Mouse (Mus musculus) gonadal fat pad, adult 2 months (tissue): Measurements from ENCODE around the gene Tor1aip1. TPM values are rescaled to one million over a fixed set of nuclear protein-coding genes. Genes with fewer than 3 reads are reported as not detected.
A peak's percentile ranks its signal among the peaks of the same experiment; 100 is the strongest.

Experiments
- DNase-seq: peaks from one replicate; pipeline ENCODE4 v3.0.0-alpha.2; 2012; ENCODE audit warnings: low read depth
- polyA plus RNA-seq: library from polyadenylated mRNA; depleted of rRNA; stranded (reverse); fragments of >200 nt; gene quantifications from 2 replicates; pipeline ENCODE4 v1.2.3, GENCODE M21; 2012

Tor1aip1 gene
- polyA plus RNA-seq, 1 experiment: 39.8 TPM

GRCm38 (mm10) chr1:156033921-156034320 lies 2.4 kb downstream of the Tor1aip1 start:
- no peak for DNase-seq

DNA sequence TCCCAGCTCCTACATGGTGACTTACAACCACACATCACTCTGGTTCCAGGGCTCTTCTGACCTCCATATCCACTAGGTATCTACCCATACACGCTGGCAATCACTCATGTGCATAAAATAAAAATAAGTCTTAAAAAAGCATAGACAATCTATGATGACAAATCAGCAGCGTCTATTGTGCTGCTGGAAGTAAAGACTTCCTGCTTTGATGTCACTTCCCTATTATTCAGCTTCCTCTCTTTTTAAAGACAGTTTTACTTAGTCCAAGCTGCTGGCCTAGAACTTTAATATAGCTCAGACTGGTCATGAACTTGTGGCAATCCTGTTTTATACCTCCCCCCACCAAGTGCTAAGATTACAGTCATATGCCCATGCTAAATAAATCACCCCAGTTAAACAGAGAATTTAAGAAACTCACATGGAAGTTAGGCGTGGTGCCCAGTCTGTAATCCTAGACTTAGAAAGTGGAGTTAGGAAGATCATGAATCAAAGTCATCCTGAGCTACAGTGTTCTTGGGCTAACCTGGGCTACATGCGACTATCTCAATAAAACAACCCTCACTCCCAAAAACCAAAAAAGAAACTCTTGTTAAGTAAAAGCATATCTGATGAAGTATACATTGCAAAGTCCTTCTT lies 7.8 kb downstream of the Tor1aip1 start:
- DNase-seq: no peak

DNA sequence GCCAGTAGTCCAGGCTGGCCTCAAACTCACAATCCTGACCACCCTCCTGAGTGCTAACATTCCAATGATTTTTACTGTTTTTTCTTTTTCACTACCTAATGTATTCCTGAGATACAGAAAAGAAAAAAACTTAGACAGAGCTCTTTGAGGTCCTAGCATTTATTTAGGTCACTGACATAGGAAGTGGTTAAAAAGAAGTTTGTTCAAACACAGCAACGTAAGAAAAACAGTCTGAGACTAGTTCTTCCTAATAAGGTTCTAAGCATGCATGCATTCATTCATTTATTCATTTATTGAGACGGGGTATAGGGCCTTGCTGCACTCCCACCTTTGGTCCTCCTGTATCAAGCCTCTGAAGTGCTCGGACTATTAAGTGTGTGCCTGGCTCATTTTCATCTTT lies 8.4 kb downstream of the Tor1aip1 start:
- no peak for DNase-seq

- DNase-seq: no peak
Observed at GRCm38 (mm10) chr1:156024831-156025503, 11.3 kb downstream of the Tor1aip1 start.

DNA sequence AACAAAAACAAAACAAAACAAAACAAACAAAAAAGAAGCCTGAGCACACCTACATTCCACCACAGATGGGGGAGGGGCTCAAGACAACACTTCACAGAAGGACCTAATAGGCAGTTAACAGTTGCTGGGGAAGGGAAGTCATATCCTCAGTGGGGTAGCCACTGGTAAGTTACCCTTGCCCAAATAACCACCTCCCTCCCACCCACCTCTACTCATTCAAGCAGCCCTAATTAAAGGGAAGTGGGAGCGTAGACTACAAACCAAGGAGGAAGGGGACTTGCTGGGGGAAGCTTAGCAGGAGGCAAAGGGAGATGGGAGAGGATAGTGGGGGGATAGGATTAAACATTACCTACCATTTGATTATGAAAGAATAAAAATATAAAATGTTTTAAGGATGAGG lies 15.9 kb downstream of the Tor1aip1 start:
- no peak for DNase-seq

- no peak for DNase-seq
Observed at GRCm38 (mm10) chr1:156019800-156020199, 16.5 kb downstream of the Tor1aip1 start.

DNA sequence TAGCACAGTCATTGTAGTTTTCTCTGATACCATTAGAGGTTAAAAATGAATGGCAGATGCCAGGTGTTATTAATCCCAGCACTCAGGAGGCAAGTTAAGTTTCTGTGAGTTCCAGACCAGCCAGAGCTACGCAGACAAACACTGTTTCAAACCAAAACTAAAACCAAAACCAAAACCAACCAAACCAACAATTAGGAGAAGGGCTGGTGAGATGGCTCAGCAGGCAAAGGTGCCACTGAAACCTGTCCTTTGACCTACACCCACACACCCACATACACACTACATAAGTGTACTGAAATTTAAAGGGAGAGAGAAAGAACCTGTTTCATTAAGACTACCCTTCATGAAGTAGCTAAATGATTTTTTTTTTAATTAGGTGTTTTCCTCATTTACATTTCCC lies 27.3 kb downstream of the Tor1aip1 start:
- DNase-seq: no peak

- DNase-seq: no peak
Observed at GRCm38 (mm10) chr1:156005906-156006305, 30.4 kb downstream of the Tor1aip1 start.

DNA sequence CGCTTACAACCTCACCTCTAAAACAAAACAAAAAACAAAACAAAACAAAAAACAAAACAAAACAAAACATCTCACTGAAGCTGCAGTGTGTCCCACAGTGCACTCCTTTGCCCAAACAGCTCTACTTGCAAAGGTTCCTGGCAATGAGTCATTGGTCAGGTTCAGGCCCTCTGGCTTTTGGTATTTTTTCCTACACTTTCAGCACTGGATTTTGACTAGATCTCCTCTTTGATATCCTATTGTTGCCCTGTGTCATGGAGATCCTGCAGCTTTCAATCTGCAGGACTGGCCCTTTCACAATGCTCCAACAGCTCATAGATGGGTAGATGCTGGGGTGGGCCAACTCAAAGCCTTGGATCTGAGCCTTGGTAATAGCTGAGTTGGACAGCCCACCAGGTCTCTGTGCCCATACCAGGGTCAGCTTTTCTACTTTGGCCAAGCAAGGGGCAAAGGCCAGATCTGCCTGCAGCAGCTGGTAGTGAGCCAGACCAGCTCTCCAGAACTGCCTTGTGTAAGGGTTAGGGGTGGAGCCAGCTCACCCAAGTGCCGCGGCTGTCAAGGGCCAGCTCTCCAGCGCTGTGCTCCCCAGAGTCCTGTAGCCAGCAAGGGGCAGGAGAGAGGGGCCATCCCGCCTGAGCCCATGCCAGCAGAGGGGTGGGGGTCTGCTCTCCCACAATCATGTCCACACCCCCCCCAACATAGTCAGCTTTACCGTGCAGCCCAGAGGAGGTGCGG lies 32.9 kb downstream of the Tor1aip1 start:
- DNase-seq: no peak

DNA sequence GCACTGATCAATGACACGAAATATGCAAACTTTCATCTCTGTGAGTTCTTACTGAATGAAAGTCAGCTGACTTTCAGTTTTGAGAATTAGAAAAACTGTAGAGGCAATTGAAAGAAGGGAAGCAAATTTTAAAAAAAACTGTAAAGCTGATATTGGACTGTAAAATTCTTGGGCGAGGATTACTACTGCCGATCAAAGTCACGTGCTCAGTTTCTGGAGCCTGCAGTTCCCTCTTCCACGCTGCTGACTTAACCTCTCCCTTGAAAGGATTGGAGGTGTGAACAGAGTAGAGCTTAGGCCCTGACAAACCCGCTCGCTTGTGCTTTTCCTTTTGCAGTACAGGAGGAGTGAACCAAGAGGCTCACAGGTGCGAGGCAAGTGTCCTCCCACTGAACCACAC lies 33.9 kb downstream of the Tor1aip1 start:
- DNase-seq: no peak

- DNase-seq: no peak
Observed at GRCm38 (mm10) chr1:155995612-155996011, 40.7 kb downstream of the Tor1aip1 start.

GRCm38 (mm10) chr1:155994524-155994923 lies 41.8 kb downstream of the Tor1aip1 start:
- no peak for DNase-seq

- no peak for DNase-seq
Observed at GRCm38 (mm10) chr1:155990391-155990790, 45.9 kb downstream of the Tor1aip1 start.

- no peak for DNase-seq
Observed at GRCm38 (mm10) chr1:155989387-155989786, 46.9 kb downstream of the Tor1aip1 start.

- no peak for DNase-seq
Observed at GRCm38 (mm10) chr1:155987625-155988024, 48.7 kb downstream of the Tor1aip1 start.

GRCm38 (mm10) chr1:155974931-155975330 lies 61.3 kb downstream of the Tor1aip1 start:
- no peak for DNase-seq

- no peak for DNase-seq
Observed at GRCm38 (mm10) chr1:155973719-155974379, 62.4 kb downstream of the Tor1aip1 start.

GRCm38 (mm10) chr1:155973068-155973718 lies 63.1 kb downstream of the Tor1aip1 start, which contains the start of gene Cep350:
Cep350 (minus strand) TSS chr1:155973255.
- peak; percentile 65 for DNase-seq

GRCm38 (mm10) chr1:155972146-155973067 lies 63.9 kb downstream of the Tor1aip1 start:
- DNase-seq: no peak
